ENCODE assay signal across 17 mouse cellular contexts in the genomic region with DNA sequence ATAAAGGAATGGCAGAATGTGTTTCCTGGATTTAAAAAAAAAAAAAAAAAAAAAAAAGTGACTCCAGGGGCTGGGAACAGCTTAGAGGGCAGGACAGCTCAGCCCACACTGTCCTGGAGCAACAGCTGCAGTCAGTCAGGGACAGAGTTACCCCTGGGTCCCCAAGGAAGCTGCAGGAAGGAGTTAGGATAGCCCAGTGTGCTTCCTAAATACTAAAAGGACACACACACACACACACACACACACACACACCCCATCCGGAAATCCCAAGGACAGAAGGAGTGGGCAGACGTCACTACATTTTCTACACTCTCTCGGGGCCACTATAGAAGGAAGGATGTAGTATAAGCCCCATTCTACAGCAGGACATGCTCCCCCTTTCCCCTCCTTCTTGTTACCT. TPM values are rescaled to one million over a fixed set of nuclear protein-coding genes. Genes with fewer than 3 reads are reported as not detected.
DNase-seq lines count a peak whose midpoint lies in the region; ATAC-seq lines count a peak whose summit lies in the region.
"Had no signal": no experiment of that assay in that cellular context is flagged by ENCODE, and none has a peak within 500 bp of the region (broad histone marks: within the 10 kb centered on the region; RNA-seq: fewer than 3 reads in every experiment).

No protein-coding gene starts in this region.

- H3K9ac ChIP-seq in hindbrain, embryonic 12.5 days, result no peak overlapping the region
- H3K9ac ChIP-seq in hindbrain, embryonic 16.5 days (ENCODE audit: low read depth, low read length), result no peak overlapping the region; the same call in 1 of the 2 replicates

- H3K4me2 ChIP-seq in hindbrain, embryonic 12.5 days (replicated peaks), result no peak overlapping the region
- H3K4me2 ChIP-seq in hindbrain, embryonic 16.5 days (ENCODE audit: low read length), result no peak overlapping the region

- no peaks in the 10 kb centered on the region for H3K27me3 ChIP-seq in hindbrain, embryonic 12.5 days
- no peaks in the 10 kb centered on the region for H3K27me3 ChIP-seq in hindbrain, embryonic 16.5 days (replicated peaks; ENCODE audit: control insufficient read depth, insufficient read depth, low read length)
- H3K27me3 ChIP-seq: neural tube, embryonic 12.5 days had no signal

- peak overlapping the region; percentile 86 for H3K27ac ChIP-seq in hindbrain, embryonic 12.5 days
- no peak overlapping the region for H3K27ac ChIP-seq in hindbrain, embryonic 16.5 days (ENCODE audit: low read depth, low read length)
- peak overlapping the region; percentile 65 for H3K27ac ChIP-seq in brown adipose tissue, adult 24 weeks (replicated peaks; ENCODE audit: low read depth, low read length)

- WGBS in hindbrain, embryonic 12.5 days, result 47% methylated on average over 3 of the region's 3 CpGs
- WGBS in hindbrain, embryonic 16.5 days, result 38% methylated on average over 3 of the region's 3 CpGs

- peaks cover 3% of the 10 kb centered on the region; the same call in 1 of the 2 replicates for H3K36me3 ChIP-seq in hindbrain, embryonic 12.5 days
- no peaks in the 10 kb centered on the region for H3K36me3 ChIP-seq in hindbrain, embryonic 16.5 days (ENCODE audit: control insufficient read depth, insufficient read depth, low read length)
- H3K36me3 ChIP-seq: neural tube, embryonic 12.5 days had no signal

- DNase-seq in heart, adult 8-10 months (ENCODE audit: low spot score), result peak; percentile 61
- DNase-seq in kidney, postnatal 25 days, result peak; percentile 63 to 81
- no peak for DNase-seq in left cerebral cortex, adult 18-20 months (ENCODE audit: low spot score in 2 of 2)
- DNase-seq in layer of hippocampus, postnatal 14 days (ENCODE audit: low spot score in 2 of 2), result no peak
- no peak for DNase-seq in gastrocnemius, postnatal 10 days
- DNase-seq: cerebellum, adult 8-10 months; right cerebral cortex, adult 18-20 months had no signal

- ATAC-seq in hindbrain, embryonic 12.5 days (ENCODE audit: low FRiP score), result no peak
- ATAC-seq in hindbrain, embryonic 16.5 days, result no peak
- ATAC-seq: activated CD4-positive, CD25-positive, alpha-beta regulatory T cell, adult 4 months had no signal

- H3K4me3 ChIP-seq in hindbrain, embryonic 12.5 days, result no peak overlapping the region
- no peak overlapping the region for H3K4me3 ChIP-seq in hindbrain, embryonic 16.5 days (ENCODE audit: low read length)
- H3K4me3 ChIP-seq in brown adipose tissue, adult 24 weeks (ENCODE audit: insufficient read depth, low read depth, low read length), result no peak overlapping the region
- H3K4me3 ChIP-seq: neural tube, embryonic 12.5 days had no signal

- peaks cover 80% of the 10 kb centered on the region for H3K4me1 ChIP-seq in hindbrain, embryonic 12.5 days
- H3K4me1 ChIP-seq in hindbrain, embryonic 16.5 days (ENCODE audit: control insufficient read depth, insufficient read depth, low read depth, low read length), result peaks cover 17% of the 10 kb centered on the region
- peaks cover 48% of the 10 kb centered on the region for H3K4me1 ChIP-seq in brown adipose tissue, adult 24 weeks (ENCODE audit: control insufficient read depth, insufficient read depth, insufficient read length, low read length)

- no peaks in the 10 kb centered on the region for H3K9me3 ChIP-seq in hindbrain, embryonic 12.5 days (replicated peaks)
- no peaks in the 10 kb centered on the region for H3K9me3 ChIP-seq in hindbrain, embryonic 16.5 days (ENCODE audit: control insufficient read depth, low read length)
- H3K9me3 ChIP-seq: neural tube, embryonic 12.5 days had no signal

RNA-seq across cellular contexts. Expression of a gene that starts 10.3 kb away (rescaled TPM):
- 0.41 and 0.44 TPM in 2 replicates for polyA plus RNA-seq in hindbrain, embryonic 12.5 days (2016; fragmentation: Nextera tagmentation; extraction: Ambion mirVana)
- polyA plus RNA-seq in hindbrain, embryonic 16.5 days (2015; fragmentation: Nextera tagmentation; extraction: Ambion mirVana), result 0.06 and 0.09 TPM in 2 replicates
- polyA plus RNA-seq in brown adipose tissue, adult 24 weeks (2012; ENCODE audit: insufficient read depth, insufficient read length, missing spikeins), result 2.9 and 3.0 TPM in 2 replicates
- total RNA-seq in heart, adult 8-10 months (2022), result 1 to 10 TPM in 3 of 4 experiments, under 1 TPM in 1; 0.84 to 1.5 (median 1.2) TPM
- total RNA-seq in left cerebral cortex, adult 18-20 months (2021), result 1 to 10 TPM; 1.3 to 1.4 TPM
- total RNA-seq in layer of hippocampus, postnatal 14 days (2021), result 1 to 10 TPM; 1.1 to 1.2 TPM
- total RNA-seq in gastrocnemius, postnatal 10 days (2021), result 1 to 10 TPM; 1.9 to 3.4 TPM
- total RNA-seq: granulocyte monocyte progenitor cell, adult 5-6 weeks had no signal
- polyA plus RNA-seq: activated CD4-positive, CD25-positive, alpha-beta regulatory T cell, adult 4 months had no signal

RNA-seq across cellular contexts. Expression of a gene that starts 20.8 kb away (rescaled TPM):
- polyA plus RNA-seq in hindbrain, embryonic 12.5 days (2016; fragmentation: Nextera tagmentation; extraction: Ambion mirVana), result not detected in 2 replicates
- not detected in 2 replicates for polyA plus RNA-seq in hindbrain, embryonic 16.5 days (2015; fragmentation: Nextera tagmentation; extraction: Ambion mirVana)
- polyA plus RNA-seq in brown adipose tissue, adult 24 weeks (2012; ENCODE audit: insufficient read depth, insufficient read length, missing spikeins), result not detected in 2 replicates
- under 1 TPM in 1 of 4 experiments, not detected in 3; 0.25 TPM for total RNA-seq in heart, adult 8-10 months (2022)
- not detected for total RNA-seq in left cerebral cortex, adult 18-20 months (2021)
- not detected for total RNA-seq in layer of hippocampus, postnatal 14 days (2021)
- not detected for total RNA-seq in gastrocnemius, postnatal 10 days (2021)
- total RNA-seq: ES-E14; granulocyte monocyte progenitor cell, adult 5-6 weeks; layer of hippocampus, postnatal 10 days had no signal
- polyA plus RNA-seq: activated CD4-positive, CD25-positive, alpha-beta regulatory T cell, adult 4 months; liver, embryonic 16.5 days; neural tube, embryonic 12.5 days; stomach, embryonic 14.5 days had no signal

RNA-seq across cellular contexts. Expression of a gene that starts 47.5 kb away (rescaled TPM):
- polyA plus RNA-seq in hindbrain, embryonic 12.5 days (2016; fragmentation: Nextera tagmentation; extraction: Ambion mirVana), result not detected in 2 replicates
- not detected in 2 replicates for polyA plus RNA-seq in hindbrain, embryonic 16.5 days (2015; fragmentation: Nextera tagmentation; extraction: Ambion mirVana)
- polyA plus RNA-seq in brown adipose tissue, adult 24 weeks (2012; ENCODE audit: insufficient read depth, insufficient read length, missing spikeins), result not detected in 2 replicates
- not detected for total RNA-seq in heart, adult 8-10 months (2022)
- not detected for total RNA-seq in left cerebral cortex, adult 18-20 months (2021)
- not detected for total RNA-seq in layer of hippocampus, postnatal 14 days (2021)
- total RNA-seq in gastrocnemius, postnatal 10 days (2021), result not detected
- total RNA-seq: ES-E14; granulocyte monocyte progenitor cell, adult 5-6 weeks; layer of hippocampus, postnatal 10 days had no signal
- polyA plus RNA-seq: activated CD4-positive, CD25-positive, alpha-beta regulatory T cell, adult 4 months; liver, embryonic 16.5 days; neural tube, embryonic 12.5 days; stomach, embryonic 14.5 days had no signal

Comparison
In these comparisons a context has a peak if more than half of its experiments do, and no peak if none do; other contexts are left out.
1. DNase-seq: peak in heart, adult 8-10 months (single experiment) and kidney, postnatal 25 days (2 of 2); none in left cerebral cortex, adult 18-20 months (0 of 2), layer of hippocampus, postnatal 14 days (0 of 2) and gastrocnemius, postnatal 10 days (single experiment).